Mouse (Mus musculus) gastrocnemius, adult 8-10 months (tissue): ENCODE measurements around the gene Rhox8. TPM values are rescaled to one million over a fixed set of nuclear protein-coding genes. Genes with fewer than 3 reads are reported as not detected.
"Not testable (repeated sequence)": the region's sequence is repeated elsewhere in the genome, so short reads cannot be mapped to it uniquely, and the experiment has no call there.

Source experiments
- DNase-seq, 2 experiments: peaks; one replicate each; pipeline ENCODE4 v3.0.0; 2022; ENCODE audit warnings: low spot score in 2 of 2
- total RNA-seq, 4 experiments: library from RNA; stranded (reverse); gene quantifications; 2 replicates each; pipeline ENCODE4 v1.2.4; 2022

Rhox8 gene
- total RNA-seq: not detected

GRCm38 (mm10) chrX:37878844-37879243, at the start of gene Rhox8:
Gene Rhox8, minus strand, starts transcription at chrX:37878944.
- DNase-seq: no peak

DNA sequence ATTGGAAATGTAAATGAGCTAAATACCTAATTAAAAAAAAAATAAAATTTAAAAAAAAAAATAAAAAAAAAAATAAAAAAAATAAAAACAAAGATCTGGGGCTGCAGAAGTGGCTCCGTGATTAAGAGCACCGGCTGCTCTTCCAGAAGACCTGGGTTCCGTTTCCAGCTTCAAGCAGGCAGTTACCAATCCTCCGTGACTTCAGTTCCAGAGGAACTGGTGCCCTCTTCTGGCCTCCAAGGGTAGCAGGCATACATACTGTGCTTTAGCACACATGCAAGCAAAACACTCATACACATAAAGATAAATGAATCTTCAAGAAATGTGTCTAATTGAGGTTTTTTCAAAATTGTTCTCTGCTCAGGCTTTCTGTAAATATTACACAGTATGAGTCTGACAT, 37.6 kb upstream of the Rhox8 start:
- DNase-seq: no peak

GRCm38 (mm10) chrX:37908581-37908980, 29.8 kb upstream of the Rhox8 start:
- no peak for DNase-seq

- DNase-seq: no peak
Observed at GRCm38 (mm10) chrX:37903727-37904126, 25.0 kb upstream of the Rhox8 start.

DNA sequence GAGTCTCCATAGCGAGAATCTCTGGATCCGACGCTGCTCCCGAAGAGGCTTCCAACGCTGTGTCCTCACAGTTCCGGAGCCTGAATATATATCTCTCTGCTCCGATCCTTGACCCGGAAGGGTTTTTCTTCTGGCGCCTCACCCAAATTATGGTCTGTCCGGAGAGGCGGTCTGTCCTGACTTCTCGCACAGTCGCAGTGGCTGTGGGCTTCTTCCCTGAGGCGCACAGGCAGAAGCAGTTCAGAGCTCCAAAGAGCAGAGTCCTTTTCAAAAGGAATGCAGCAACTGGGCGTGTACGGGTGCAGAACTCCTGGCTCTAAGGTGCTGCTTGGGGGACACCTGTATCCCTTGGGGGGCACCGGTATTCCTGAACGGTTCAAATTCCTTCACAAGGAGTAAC, 22.9 kb upstream of the Rhox8 start, which contains the start of gene Rhox9:
Gene Rhox9 (minus strand): TSS at position 101 of the 400 bp plus-strand sequence.
- not testable (repeated sequence) for DNase-seq

DNA sequence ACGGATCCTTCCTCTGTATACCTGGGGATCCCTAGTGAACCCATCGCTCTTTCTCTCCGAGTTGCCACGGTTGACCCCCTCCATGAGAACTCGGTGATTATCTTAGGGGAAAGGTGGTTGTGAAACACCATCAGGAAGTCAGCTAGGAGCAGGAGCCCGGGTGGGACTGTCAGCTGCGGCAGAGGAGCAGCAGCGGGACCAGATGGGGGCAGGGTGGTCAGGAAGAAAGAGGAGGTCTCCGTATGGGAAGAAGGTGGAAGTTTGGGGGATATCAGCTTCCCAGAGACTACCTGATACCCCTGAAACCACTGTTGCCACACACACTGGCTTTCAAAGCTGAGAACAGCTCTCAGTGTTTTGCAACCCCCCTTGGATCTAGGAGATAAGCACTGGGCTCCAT, 18.4 kb upstream of the Rhox8 start, which contains the start of gene Rhox7b:
Gene Rhox7b (minus strand): TSS at position 101 of the 400 bp plus-strand sequence.
- not testable (repeated sequence) for DNase-seq

- no peak for DNase-seq
Observed at GRCm38 (mm10) chrX:37871641-37872040, 7.1 kb downstream of the Rhox8 start.

DNA sequence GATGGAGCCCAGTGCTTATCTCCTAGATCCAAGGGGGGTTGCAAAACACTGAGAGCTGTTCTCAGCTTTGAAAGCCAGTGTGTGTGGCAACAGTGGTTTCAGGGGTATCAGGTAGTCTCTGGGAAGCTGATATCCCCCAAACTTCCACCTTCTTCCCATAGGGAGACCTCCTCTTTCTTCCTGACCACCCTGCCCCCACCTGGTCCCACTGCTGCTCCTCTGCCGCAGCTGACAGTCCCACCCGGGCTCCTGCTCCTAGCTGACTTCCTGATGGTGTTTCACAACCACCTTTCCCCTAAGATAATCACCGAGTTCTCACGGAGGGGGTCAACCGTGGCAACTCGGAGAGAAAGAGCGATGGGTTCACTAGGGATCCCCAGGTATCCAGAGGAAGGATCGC, 47.4 kb downstream of the Rhox8 start, which contains the start of gene Rhox7a:
Gene Rhox7a (plus strand): TSS at position 301 of the 400 bp plus-strand sequence.
- DNase-seq: not testable (repeated sequence)

DNA sequence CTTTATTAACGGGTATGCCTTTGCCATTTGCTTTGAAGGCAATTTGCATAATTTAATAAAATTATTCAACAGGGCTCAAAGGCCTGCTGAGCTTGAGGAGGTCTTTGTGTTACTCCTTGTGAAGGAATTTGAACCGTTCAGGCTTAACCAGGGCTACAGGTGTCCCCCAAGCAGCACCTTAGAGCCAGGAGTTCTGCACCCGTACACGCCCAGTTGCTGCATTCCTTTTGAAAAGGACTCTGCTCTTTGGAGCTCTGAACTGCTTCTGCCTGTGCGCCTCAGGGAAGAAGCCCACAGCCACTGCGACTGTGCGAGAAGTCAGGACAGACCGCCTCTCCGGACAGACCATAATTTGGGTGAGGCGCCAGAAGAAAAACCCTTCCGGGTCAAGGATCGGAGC, 52.1 kb downstream of the Rhox8 start, which contains the start of gene Rhox6:
Gene Rhox6 (plus strand): TSS at position 301 of the 400 bp plus-strand sequence.
- DNase-seq: not testable (repeated sequence)

Other genes with a start within 250 kb of the Rhox8 start
- gene Rhox2g, start 235.5 kb downstream of the Rhox8 start, total RNA-seq: not detected
- not detected for gene Rhox4g, start 227.6 kb downstream of the Rhox8 start, total RNA-seq
- not detected for gene Rhox3h, start 210.2 kb downstream of the Rhox8 start, total RNA-seq
- gene Rhox2h, start 205.7 kb downstream of the Rhox8 start, total RNA-seq: not detected
- gene Rhox5, start 74.1 kb downstream of the Rhox8 start, total RNA-seq: not detected
- not detected for gene Rhox6, start 52.0 kb downstream of the Rhox8 start, total RNA-seq
- gene Rhox7a, start 47.3 kb downstream of the Rhox8 start, total RNA-seq: not detected
- not detected for gene Rhox7b, start 18.3 kb upstream of the Rhox8 start, total RNA-seq
- not detected for gene Rhox9, start 22.8 kb upstream of the Rhox8 start, total RNA-seq
- not detected for gene Btg1-ps1, start 139.9 kb upstream of the Rhox8 start, total RNA-seq
- gene Btg1-ps2, start 164.2 kb upstream of the Rhox8 start, total RNA-seq: not detected
- gene Rhox10, start 187.5 kb upstream of the Rhox8 start, total RNA-seq: not detected
- gene Rhox11, start 206.2 kb upstream of the Rhox8 start, total RNA-seq: not detected
- not detected for gene Rhox12, start 232.0 kb upstream of the Rhox8 start, total RNA-seq
- not detected for gene Rhox13, start 242.3 kb upstream of the Rhox8 start, total RNA-seq